Comparison of ENCODE assay signal across 8 mouse cellular contexts in the genomic region with DNA sequence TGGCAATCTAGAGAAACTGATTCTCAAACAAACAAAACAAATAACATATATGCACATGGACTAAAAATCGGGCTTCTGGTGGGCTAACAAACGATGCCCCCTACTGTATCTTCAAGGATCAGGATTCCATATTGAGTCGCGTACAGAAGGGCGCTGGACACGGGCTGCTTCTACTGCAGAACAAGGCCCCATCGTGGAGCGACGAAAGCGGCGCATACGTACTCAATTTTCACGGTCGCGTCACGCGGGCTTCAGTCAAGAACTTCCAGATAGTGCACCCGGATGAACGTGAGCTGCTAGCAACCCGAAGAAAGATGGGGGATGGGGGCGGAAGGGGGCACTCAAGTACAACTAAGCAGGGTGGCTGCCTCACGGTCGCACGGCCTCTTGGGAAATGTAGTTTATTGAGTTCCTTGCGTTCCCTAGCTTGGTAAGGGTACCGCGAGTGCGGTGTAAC. TPM values are rescaled to one million over a fixed set of nuclear protein-coding genes. Genes with fewer than 3 reads are reported as not detected.
A peak's percentile ranks its signal among the peaks of the same experiment; 100 is the strongest.
DNase-seq lines count a peak whose midpoint lies in the region; ATAC-seq and TF ChIP-seq lines count a peak whose summit lies in the region.

No protein-coding gene starts in this region.

- WGBS in forebrain, embryonic 16.5 days: under 1% methylated on average over 28 of the region's 28 CpGs
- under 1% methylated on average over 28 of the region's 28 CpGs for WGBS in lung, adult 2 months
- WGBS in neural tube, embryonic 15.5 days: under 1% methylated on average over 28 of the region's 28 CpGs

- H3K9ac ChIP-seq in CH12.LX (ENCODE audit: insufficient read depth, low read depth): no peak overlapping the region
- H3K9ac ChIP-seq in forebrain, embryonic 16.5 days (replicated peaks; ENCODE audit: low read depth, low read length): peak overlapping the region; percentile 66
- H3K9ac ChIP-seq in neural tube, embryonic 15.5 days (replicated peaks): peak overlapping the region; percentile 50

- H3K4me1 ChIP-seq in CH12.LX (ENCODE audit: control insufficient read depth in 1 of 2, insufficient read depth in 2 of 2): peaks cover 7 to 33% of the 10 kb centered on the region in 2 experiments
- H3K4me1 ChIP-seq in forebrain, embryonic 16.5 days (replicated peaks; ENCODE audit: control insufficient read depth, insufficient read depth, low read length): peaks cover 19% of the 10 kb centered on the region
- peaks cover 18% of the 10 kb centered on the region for H3K4me1 ChIP-seq in lung, adult 2 months (ENCODE audit: control insufficient read depth, insufficient read depth, low read length)
- peaks cover 40% of the 10 kb centered on the region for H3K4me1 ChIP-seq in neural tube, embryonic 15.5 days

- no peak overlapping the region for H3K4me2 ChIP-seq in CH12.LX (ENCODE audit: insufficient read depth, low read depth, poor library complexity, severe bottlenecking)
- H3K4me2 ChIP-seq in forebrain, embryonic 16.5 days (ENCODE audit: low read length): peak overlapping the region; percentile 57
- H3K4me2 ChIP-seq in neural tube, embryonic 15.5 days: peak overlapping the region; percentile 61

- no peak for TF ChIP-seq EP300 in CH12.LX (IDR thresholded peaks at IDR 0.05; ENCODE audit: low read length)

- TF ChIP-seq RAD21 in CH12.LX (IDR thresholded peaks at IDR 0.05; ENCODE audit: low read depth, low read length): no peak; the same call in none of the 2 replicates

- peaks cover 19 to 29% of the 10 kb centered on the region in 2 experiments for H3K36me3 ChIP-seq in CH12.LX (replicated peaks in 1 of 2; ENCODE audit: control insufficient read depth in 1 of 2, insufficient read depth in 1 of 2, low read length in 1 of 2)
- H3K36me3 ChIP-seq in forebrain, embryonic 16.5 days (ENCODE audit: control insufficient read depth, insufficient read depth): no peaks in the 10 kb centered on the region
- H3K36me3 ChIP-seq in neural tube, embryonic 15.5 days: no peaks in the 10 kb centered on the region

- no peaks in the 10 kb centered on the region for H3K9me3 ChIP-seq in CH12.LX (replicated peaks; ENCODE audit: low read length)
- H3K9me3 ChIP-seq in forebrain, embryonic 16.5 days (ENCODE audit: control insufficient read depth, low read length): no peaks in the 10 kb centered on the region
- H3K9me3 ChIP-seq in neural tube, embryonic 15.5 days (replicated peaks): no peaks in the 10 kb centered on the region

- no peaks in the 10 kb centered on the region for H3K27me3 ChIP-seq in CH12.LX (replicated peaks)
- no peaks in the 10 kb centered on the region for H3K27me3 ChIP-seq in forebrain, embryonic 16.5 days (replicated peaks; ENCODE audit: control insufficient read depth, insufficient read depth, low read length)
- H3K27me3 ChIP-seq in neural tube, embryonic 15.5 days (replicated peaks): no peaks in the 10 kb centered on the region

- H3K27ac ChIP-seq in CH12.LX (ENCODE audit: insufficient read depth, low read depth): peak overlapping the region; percentile 43
- H3K27ac ChIP-seq in forebrain, embryonic 16.5 days (ENCODE audit: low read length): peak overlapping the region; percentile 89
- peak overlapping the region; percentile 88 for H3K27ac ChIP-seq in layer of hippocampus, adult 2 months
- peak overlapping the region; percentile 85 for H3K27ac ChIP-seq in neural tube, embryonic 15.5 days (replicated peaks)

- TF ChIP-seq CTCF in CH12.LX (conservative IDR thresholded peaks at IDR 0.05 in 1 of 2, IDR thresholded peaks at IDR 0.05 in 1 of 2; ENCODE audit: low read depth in 2 of 2, low read length in 2 of 2): peak in 1 of 2 experiments; percentile 29; a peak in 1 of 4 replicates
- peak; percentile 62 for TF ChIP-seq CTCF in layer of hippocampus, adult 2 months (conservative IDR thresholded peaks at IDR 0.05)
- no peak for TF ChIP-seq CTCF in lung, adult 2 months (IDR thresholded peaks at IDR 0.05; ENCODE audit: insufficient read depth, low read length)

- dilution Hi-C loops in CH12.LX (cut with MboI; ENCODE audit: extremely low pct_ligation_motif_present, extremely low pct_unique_long_range_greater_than_20kb, low sequenced_read_pairs): no loop called here

- peak overlapping the region; percentile 8 to 48 (median 43) for H3K4me3 ChIP-seq in CH12.LX (replicated peaks in 1 of 3; ENCODE audit: low read depth in 2 of 3, low read length in 2 of 3, poor library complexity in 1 of 3)
- H3K4me3 ChIP-seq in forebrain, embryonic 16.5 days (replicated peaks; ENCODE audit: low read length): peak overlapping the region; percentile 61
- peak overlapping the region; percentile 73 for H3K4me3 ChIP-seq in layer of hippocampus, adult 2 months
- peak overlapping the region; percentile 62 for H3K4me3 ChIP-seq in lung, adult 2 months (replicated peaks; ENCODE audit: extremely low read depth, low read depth, low read length)
- H3K4me3 ChIP-seq in neural tube, embryonic 15.5 days (replicated peaks): peak overlapping the region; percentile 49

- in situ Hi-C loops in CH12.LX (cut with MboI; ENCODE audit: low pct_ligation_motif_present, low pct_unique_long_range_greater_than_20kb, low sequenced_read_pairs): loop anchor here (10.0 kb wide), 1 partner anchor 63 kb away; no protein-coding TSS in a partner anchor

- peak; percentile 90 for ATAC-seq in forebrain, embryonic 16.5 days
- peak; percentile 74 for ATAC-seq in neural tube, embryonic 15.5 days (ENCODE audit: low FRiP score)

- peak; percentile 73 for DNase-seq in CH12.LX (ENCODE audit: extremely low read depth)
- peak; percentile 86 for DNase-seq in c-Kit-positive CD71-negative TER-119-negative erythroid progenitor cells, embryonic 14.5 days (ENCODE audit: low read depth)
- DNase-seq in heart, postnatal 36 days: peak; percentile 80 to 86
- DNase-seq in layer of hippocampus, adult 2 months (ENCODE audit: low spot score in 2 of 2): peak; percentile 91 to 92
- DNase-seq in lung, adult 2 months: peak; percentile 85
- DNase-seq in testis, postnatal 10 days (ENCODE audit: low spot score): peak; percentile 84

- TF ChIP-seq POLR2A in CH12.LX (IDR thresholded peaks at IDR 0.05; ENCODE audit: low read depth, low read length): peak; percentile 38; the same call in 1 of the 2 replicates
- peak; percentile 69; the same call in 1 of the 2 replicates for TF ChIP-seq POLR2A in lung, adult 2 months (IDR thresholded peaks at IDR 0.05; ENCODE audit: borderline replicate concordance, extremely low read depth, low read depth, low read length)

- H3K79me2 ChIP-seq in CH12.LX (replicated peaks; ENCODE audit: control insufficient read depth, extremely low read depth, insufficient read depth, poor library complexity, severe bottlenecking): peaks cover 24% of the 10 kb centered on the region

- intact Hi-C loops in heart, postnatal 36 days (cut with DNase I): no loop called here

TF ChIP-seq in CH12.LX, 34 proteins besides CTCF, POLR2A, EP300 and RAD21 (continues in another document):
- TF ChIP-seq NRF1 (IDR thresholded peaks at IDR 0.05; ENCODE audit: low read depth, low read length) (peak; percentile 34; the same call in 1 of the 2 replicates), GABPA (IDR thresholded peaks at IDR 0.05; ENCODE audit: insufficient replicate concordance, low read depth, low read length) (peak; percentile 6; the same call in 1 of the 2 replicates)

RNA-seq across cellular contexts. Expression of a gene that starts 4.3 kb away (rescaled TPM):
- total RNA-seq in CH12.LX (2012; rRNA removed): 11.7 and 12.0 TPM in 2 replicates
- total RNA-seq in CH12.LX (2014; rRNA removed): 12.5 and 13.9 TPM in 2 replicates
- 31.8 and 37.1 TPM in 2 replicates for polyA plus RNA-seq in CH12.LX (2012; ENCODE audit: insufficient read length, low read depth)
- 14.4 and 16.4 TPM in 2 replicates for polyA plus RNA-seq in forebrain, embryonic 16.5 days (2015; fragmentation: Nextera tagmentation; extraction: Ambion mirVana)
- 10 to 100 TPM; 32.0 to 32.9 TPM for total RNA-seq in heart, postnatal 36 days (2021)
- 10 to 100 TPM; 19.0 to 25.8 TPM for total RNA-seq in layer of hippocampus, adult 2 months (2021)
- 58.6 and 73.7 TPM in 2 replicates for polyA plus RNA-seq in lung, adult 2 months (2012; rRNA removed)
- 17.8 and 18.4 TPM in 2 replicates for polyA plus RNA-seq in neural tube, embryonic 15.5 days (2015; fragmentation: Nextera tagmentation; extraction: Ambion mirVana)

RNA-seq across cellular contexts. Expression of a gene that starts 4.4 kb away (rescaled TPM):
- 0.25 TPM in 2 replicates for total RNA-seq in CH12.LX (2012; rRNA removed)
- 0.28 TPM in 1 of 2 replicates, not detected in the other for total RNA-seq in CH12.LX (2014; rRNA removed)
- polyA plus RNA-seq in CH12.LX (2012; ENCODE audit: insufficient read length, low read depth): 0.90 and 1.3 TPM in 2 replicates
- polyA plus RNA-seq in forebrain, embryonic 16.5 days (2015; fragmentation: Nextera tagmentation; extraction: Ambion mirVana): 0.57 and 0.81 TPM in 2 replicates
- total RNA-seq in heart, postnatal 36 days (2021): 1 to 10 TPM; 2.7 to 3.2 TPM
- total RNA-seq in layer of hippocampus, adult 2 months (2021): under 1 TPM; 0.52 to 0.79 TPM
- 11.8 and 13.1 TPM in 2 replicates for polyA plus RNA-seq in lung, adult 2 months (2012; rRNA removed)
- polyA plus RNA-seq in neural tube, embryonic 15.5 days (2015; fragmentation: Nextera tagmentation; extraction: Ambion mirVana): 4.3 and 4.7 TPM in 2 replicates

RNA-seq across cellular contexts. Expression of a gene that starts 11.6 kb away (rescaled TPM):
- total RNA-seq in CH12.LX (2012; rRNA removed): 83.4 and 92.6 TPM in 2 replicates
- total RNA-seq in CH12.LX (2014; rRNA removed): 40.8 and 46.2 TPM in 2 replicates
- polyA plus RNA-seq in CH12.LX (2012; ENCODE audit: insufficient read length, low read depth): 90.4 and 129 TPM in 2 replicates
- 106 and 107 TPM in 2 replicates for polyA plus RNA-seq in forebrain, embryonic 16.5 days (2015; fragmentation: Nextera tagmentation; extraction: Ambion mirVana)
- 100 to 1,000 TPM; 140 to 148 TPM for total RNA-seq in heart, postnatal 36 days (2021)
- total RNA-seq in layer of hippocampus, adult 2 months (2021): 10 to 100 TPM; 97.6 to 98.2 TPM
- 420 and 430 TPM in 2 replicates for polyA plus RNA-seq in lung, adult 2 months (2012; rRNA removed)
- polyA plus RNA-seq in neural tube, embryonic 15.5 days (2015; fragmentation: Nextera tagmentation; extraction: Ambion mirVana): 140 and 158 TPM in 2 replicates

RNA-seq across cellular contexts. Expression of a gene that starts 32.9 kb away (rescaled TPM):
- total RNA-seq in CH12.LX (2012; rRNA removed): not detected in 2 replicates
- total RNA-seq in CH12.LX (2014; rRNA removed): not detected in 2 replicates
- polyA plus RNA-seq in CH12.LX (2012; ENCODE audit: insufficient read length, low read depth): 1.5 and 2.3 TPM in 2 replicates
- polyA plus RNA-seq in forebrain, embryonic 16.5 days (2015; fragmentation: Nextera tagmentation; extraction: Ambion mirVana): not detected in 2 replicates
- under 1 TPM; 0.41 to 0.67 TPM for total RNA-seq in heart, postnatal 36 days (2021)
- total RNA-seq in layer of hippocampus, adult 2 months (2021): not detected
- polyA plus RNA-seq in lung, adult 2 months (2012; rRNA removed): 2.1 and 3.0 TPM in 2 replicates
- polyA plus RNA-seq in neural tube, embryonic 15.5 days (2015; fragmentation: Nextera tagmentation; extraction: Ambion mirVana): 0.93 TPM in 1 of 2 replicates, not detected in the other

RNA-seq across cellular contexts. Expression of a gene that starts 33.2 kb away (rescaled TPM):
- 5.9 and 6.4 TPM in 2 replicates for total RNA-seq in CH12.LX (2012; rRNA removed)
- total RNA-seq in CH12.LX (2014; rRNA removed): 7.1 and 7.2 TPM in 2 replicates
- 15.3 and 18.0 TPM in 2 replicates for polyA plus RNA-seq in CH12.LX (2012; ENCODE audit: insufficient read length, low read depth)
- 2.2 and 3.0 TPM in 2 replicates for polyA plus RNA-seq in forebrain, embryonic 16.5 days (2015; fragmentation: Nextera tagmentation; extraction: Ambion mirVana)
- total RNA-seq in heart, postnatal 36 days (2021): 1 to 10 TPM; 7.6 to 7.7 TPM
- 1 to 10 TPM; 4.3 to 4.4 TPM for total RNA-seq in layer of hippocampus, adult 2 months (2021)
- 4.4 and 5.4 TPM in 2 replicates for polyA plus RNA-seq in lung, adult 2 months (2012; rRNA removed)
- 4.2 and 4.8 TPM in 2 replicates for polyA plus RNA-seq in neural tube, embryonic 15.5 days (2015; fragmentation: Nextera tagmentation; extraction: Ambion mirVana)

Comparison
In these comparisons a context has a peak if more than half of its experiments do, and no peak if none do; other contexts are left out.
1. Peak in every context shown above with its lines: DNase-seq, ATAC-seq, H3K4me3 ChIP-seq and H3K27ac ChIP-seq.